Mouse (Mus musculus): Measurements from ENCODE around the gene Slc25a13.

GRCm38 (mm10) chr6:6093978-6094377, 123.0 kb downstream of the Slc25a13 start:
- TF ChIP-seq CTCF (conservative IDR thresholded peaks at IDR 0.05; ENCODE audit: low read length) (no peak), POU5F1 (IDR thresholded peaks at IDR 0.05; ENCODE audit: borderline replicate concordance, low read length) (no peak), NANOG (IDR thresholded peaks at IDR 0.05; ENCODE audit: borderline replicate concordance, low read length) (no peak)
